Mouse (Mus musculus) liver, adult (tissue): ENCODE measurements at regions not wholly inside any gene's neighbourhood (a gene's known extent, or its start where the extent isn't known, plus 50 kb on each side); places are given as distances from the start of the nearest gene placed in this dataset.

Source experiments
- GATA4 ChIP-seq: IDR thresholded peaks from 2 replicates; pipeline ENCODE4 v1.6.1; 2014; ENCODE audit warnings: mild to moderate bottlenecking, low read length; ENCODE audit not compliant: insufficient replicate concordance

DNA sequence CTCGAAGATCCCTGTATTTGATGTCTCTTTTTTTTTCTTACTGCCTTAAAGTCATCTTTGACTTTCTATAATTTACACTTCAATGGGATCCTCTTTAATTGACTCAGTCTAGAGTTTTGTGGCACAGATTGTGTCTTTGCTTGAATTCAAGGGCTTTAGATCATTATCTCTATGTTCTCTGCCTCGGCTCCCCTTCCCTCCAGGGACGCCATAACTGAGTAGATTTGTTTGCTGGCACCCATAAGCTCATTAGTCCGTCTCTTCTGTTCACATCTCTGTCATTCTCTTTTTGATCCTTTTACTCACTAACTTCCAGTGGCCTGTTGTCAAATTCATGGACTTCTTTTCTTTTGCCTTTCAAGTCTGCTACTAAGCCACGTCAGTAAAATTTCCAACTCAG, 299.0 kb upstream of the 1700056E22Rik start:
- TF ChIP-seq GATA4, result no peak

DNA sequence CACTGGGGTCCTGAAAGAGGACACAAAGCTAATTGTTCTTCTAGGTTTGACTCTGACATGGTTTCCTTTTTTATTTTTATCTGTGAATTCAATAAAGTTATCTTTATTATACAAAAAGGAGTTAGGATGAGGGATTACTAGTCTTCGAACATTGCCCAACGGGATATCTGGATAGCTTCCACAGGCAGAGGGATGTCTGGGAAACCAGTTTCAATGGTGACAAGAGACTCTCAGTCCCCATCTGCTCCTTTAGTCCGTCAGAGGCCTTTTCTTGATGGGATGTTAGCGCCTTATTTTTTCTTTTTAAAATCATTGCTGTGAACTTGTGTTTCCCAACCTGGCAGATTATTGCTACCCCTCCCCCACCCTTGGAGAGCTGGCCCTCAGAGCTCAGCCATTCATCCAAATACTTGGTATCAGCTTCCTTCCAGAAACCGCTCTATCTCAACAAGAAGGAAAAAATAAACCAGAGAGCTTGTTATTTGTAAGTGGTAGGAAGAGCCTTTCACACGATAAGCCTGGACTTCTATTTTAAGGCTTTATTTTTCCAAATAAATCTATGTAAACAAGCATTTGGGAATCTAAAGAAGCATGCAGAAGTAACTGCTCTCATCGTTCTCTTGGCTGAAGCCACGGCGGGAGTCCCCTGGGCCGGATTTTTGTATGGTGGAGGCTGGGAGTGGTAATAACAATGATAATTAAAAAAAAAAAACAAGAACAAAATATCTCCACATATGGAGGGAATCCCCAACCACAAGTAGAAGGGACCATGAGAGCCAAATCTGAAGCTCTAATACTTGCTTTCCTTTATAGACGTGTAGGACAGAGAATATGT, 296.6 kb upstream of the 1700056E22Rik start:
- TF ChIP-seq GATA4, result peak; percentile 94

DNA sequence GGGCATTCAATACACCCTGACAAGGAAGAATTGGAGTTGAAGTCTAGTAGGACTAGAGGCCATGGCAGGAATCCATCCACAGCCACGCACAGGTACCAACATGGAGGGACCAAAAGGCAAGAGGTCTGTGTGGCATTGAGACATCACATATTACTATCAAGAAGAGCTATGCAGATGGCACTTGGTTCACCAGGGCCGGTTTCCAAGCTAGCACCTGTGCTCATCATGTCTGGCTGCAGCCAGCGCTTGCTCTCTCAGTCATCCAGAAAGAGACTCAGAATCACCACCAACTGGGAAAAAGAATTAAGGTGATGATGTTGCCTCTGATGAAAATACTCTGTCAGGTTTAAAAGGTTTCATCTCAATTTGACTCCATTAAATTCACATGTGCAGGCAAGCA, 292.1 kb upstream of the 1700056E22Rik start:
- no peak for TF ChIP-seq GATA4

DNA sequence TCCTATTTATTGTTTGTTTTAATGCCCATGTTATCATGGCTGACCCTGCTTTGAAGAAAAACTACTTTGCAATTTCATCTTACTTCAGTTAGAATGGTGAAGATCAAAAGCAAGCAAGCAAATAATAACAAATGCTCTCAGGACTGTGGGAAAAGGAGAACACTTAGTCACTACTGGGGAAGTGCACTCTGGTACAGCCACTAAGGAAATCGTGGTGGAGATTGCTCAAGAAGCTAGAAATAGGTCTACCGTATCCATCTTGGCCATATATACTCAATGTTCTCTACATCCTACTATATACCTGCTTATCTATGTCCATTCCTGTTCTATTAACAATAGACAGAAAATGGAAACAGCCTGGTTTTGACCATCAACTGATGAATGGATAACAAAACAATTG, 290.1 kb upstream of the 1700056E22Rik start:
- TF ChIP-seq GATA4, result no peak

DNA sequence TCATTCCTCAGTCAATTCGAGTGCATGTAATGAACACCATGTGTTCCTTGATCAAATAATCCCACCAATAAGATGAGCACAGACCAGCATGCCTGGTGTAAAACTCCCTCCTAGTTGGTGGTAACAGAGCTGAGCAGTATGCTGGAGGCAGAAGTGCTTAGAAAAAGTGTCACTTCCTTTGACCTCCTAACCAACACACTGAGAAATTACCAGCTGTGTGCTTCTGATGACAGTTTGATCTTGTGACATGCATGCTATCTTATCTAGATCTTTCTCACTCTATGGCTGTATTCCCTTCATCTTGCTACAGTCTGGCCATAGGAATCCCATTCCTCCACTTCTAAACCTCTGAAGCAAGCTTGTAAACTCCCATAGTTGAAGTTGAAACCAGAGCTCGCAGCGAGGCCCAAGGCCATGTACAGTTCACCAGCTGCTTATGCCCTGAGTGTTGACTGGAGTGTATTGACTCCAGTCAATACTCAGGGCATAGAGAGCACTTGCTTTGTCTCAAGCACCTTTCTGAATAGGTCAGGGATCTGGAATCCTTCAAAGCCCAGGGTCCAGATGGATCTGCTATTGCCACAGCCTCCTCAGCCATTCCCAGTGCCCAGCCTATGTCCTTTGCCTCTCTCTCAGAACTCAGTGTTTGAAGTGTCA, 286.5 kb upstream of the 1700056E22Rik start:
- TF ChIP-seq GATA4, result no peak

DNA sequence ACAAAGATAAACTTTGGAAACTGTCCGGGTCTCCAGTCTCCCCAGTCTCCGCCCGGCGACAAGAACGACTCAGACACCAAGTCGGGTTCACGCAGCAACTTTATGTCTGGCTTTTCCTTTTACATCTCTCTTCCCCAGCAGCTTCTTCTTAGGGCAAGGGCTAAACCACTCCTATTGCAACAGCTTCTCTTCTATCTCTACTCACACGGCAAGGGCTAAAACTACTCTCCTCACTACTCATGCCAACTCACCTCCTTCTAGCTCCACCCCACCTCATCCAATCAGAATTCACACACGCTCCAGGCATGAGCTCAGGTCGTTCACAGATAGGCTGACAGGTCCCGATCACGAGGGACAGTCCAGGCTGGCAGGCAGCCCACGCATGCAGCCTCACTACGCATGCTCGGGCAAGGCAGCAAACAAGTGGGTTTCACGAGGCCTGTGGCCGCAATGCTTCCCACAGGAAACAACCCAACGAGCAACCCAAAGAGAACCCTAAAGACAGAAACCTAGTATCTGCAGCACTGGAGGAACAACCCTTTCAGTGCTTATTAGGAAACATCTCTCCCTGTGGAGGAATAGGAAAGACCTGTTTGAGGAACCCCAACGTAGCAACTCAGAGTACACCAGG, 276.2 kb upstream of the 1700056E22Rik start:
- TF ChIP-seq GATA4, result no peak

DNA sequence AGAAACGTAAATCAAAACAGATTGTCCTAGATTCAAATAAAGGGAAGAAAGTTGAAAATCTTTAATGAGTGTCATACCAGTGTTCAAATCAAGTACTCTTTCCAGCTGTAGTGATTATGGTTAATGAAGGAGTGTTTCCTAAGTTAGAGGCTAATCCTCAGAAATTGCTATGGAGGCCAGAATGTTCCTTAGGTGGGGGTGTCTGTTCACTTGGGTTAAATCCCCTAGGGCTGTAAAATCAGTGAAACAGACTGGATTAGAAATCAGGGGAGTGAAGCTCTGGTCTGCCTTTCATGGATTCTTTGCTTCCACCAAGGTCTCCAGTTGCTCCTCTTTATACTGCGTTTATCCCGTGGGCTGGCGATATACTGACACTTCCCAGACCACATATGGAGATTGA, 270.7 kb upstream of the 1700056E22Rik start:
- no peak for TF ChIP-seq GATA4

DNA sequence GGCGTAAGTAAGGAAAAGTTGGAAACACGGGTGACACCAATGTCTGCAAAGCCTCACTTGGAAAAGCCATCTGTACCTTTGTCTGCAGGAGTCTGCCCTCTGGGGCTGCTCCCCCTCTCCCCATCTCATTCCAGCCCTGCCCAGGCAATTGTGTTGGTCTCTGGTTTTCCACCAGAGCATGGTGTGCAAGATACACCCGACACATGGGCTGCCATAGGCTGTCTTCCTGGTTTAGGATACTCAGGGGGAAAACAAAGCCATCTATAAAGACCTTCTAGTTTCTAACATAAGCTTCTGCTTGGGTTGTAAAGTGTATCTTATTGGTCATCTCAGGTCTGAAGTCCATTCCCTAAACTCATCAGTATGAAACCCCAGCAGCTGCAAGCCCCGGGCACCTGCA, 270.1 kb upstream of the 1700056E22Rik start:
- no peak for TF ChIP-seq GATA4

DNA sequence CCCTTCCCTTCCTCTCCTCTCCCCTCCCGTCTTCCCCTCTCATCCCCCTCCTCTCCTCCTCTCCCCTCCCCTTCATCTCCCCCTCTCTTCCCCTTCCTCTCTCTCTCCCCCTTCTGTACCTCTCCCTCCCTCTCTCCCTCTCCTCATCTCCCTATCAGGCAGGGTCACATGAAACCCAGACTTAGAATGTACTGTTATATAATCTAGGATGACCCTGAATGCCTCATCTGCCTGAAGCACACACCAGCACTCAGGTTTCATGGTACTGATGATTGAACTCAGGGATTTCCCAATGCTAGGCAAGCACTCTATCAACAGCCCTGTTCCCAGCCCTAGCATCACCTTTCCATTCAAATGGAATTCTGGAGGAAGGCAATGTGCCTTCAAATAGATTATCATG, 264.6 kb upstream of the 1700056E22Rik start:
- TF ChIP-seq GATA4, result no peak

DNA sequence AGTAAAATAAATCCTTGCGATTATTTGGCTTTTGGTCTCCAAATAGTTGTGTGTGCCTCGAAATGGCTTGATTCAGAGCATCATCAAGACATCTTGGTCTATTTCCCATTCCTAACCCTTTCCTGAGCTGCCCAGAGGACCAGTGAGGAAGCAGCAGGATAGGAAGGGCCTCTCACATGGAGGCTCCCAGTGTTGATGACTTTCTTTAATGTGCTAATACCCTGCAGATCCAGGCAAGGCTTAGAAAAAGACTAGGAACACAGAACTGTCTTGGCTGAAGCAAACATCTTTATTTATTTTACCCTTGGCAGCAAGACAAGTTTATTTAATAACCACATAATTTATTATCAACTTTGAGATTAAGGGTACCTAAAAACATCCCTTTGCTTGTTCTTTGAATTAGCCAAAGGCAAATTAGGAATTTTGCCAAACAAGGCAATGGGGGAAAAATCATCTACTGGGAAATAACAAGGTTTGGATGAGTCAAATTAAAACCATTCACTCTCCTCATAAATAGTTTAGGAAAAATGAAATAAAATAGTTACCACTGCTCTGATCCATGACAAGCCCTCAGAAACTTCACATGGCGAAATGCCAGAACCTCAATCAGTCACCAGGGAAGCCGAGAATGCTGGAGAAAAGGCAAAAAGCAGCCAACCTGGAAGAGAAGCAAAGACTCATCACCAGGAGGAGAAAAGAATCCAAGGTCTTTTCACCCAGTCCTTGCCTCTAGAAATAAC, 263.1 kb upstream of the 1700056E22Rik start:
- TF ChIP-seq GATA4, result no peak

DNA sequence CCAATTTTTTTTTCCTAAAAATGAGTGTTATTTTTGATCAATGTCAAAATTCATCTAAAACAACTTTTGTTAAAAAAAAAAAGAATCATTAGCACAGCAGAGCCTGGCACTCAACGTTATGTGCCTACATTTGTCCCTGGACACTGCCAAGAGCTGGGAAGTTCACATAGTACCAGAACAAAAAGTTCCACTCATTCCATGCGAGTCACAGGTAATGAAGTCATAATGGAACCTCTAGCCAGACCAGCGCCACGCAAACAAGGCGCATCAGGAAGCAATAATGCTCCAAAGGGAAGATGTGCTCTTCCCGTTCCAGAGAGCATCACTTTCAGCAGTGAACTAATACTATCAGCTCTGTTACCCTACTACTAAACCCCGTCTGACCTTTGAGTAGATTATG, 257.0 kb upstream of the 1700056E22Rik start:
- no peak for TF ChIP-seq GATA4

DNA sequence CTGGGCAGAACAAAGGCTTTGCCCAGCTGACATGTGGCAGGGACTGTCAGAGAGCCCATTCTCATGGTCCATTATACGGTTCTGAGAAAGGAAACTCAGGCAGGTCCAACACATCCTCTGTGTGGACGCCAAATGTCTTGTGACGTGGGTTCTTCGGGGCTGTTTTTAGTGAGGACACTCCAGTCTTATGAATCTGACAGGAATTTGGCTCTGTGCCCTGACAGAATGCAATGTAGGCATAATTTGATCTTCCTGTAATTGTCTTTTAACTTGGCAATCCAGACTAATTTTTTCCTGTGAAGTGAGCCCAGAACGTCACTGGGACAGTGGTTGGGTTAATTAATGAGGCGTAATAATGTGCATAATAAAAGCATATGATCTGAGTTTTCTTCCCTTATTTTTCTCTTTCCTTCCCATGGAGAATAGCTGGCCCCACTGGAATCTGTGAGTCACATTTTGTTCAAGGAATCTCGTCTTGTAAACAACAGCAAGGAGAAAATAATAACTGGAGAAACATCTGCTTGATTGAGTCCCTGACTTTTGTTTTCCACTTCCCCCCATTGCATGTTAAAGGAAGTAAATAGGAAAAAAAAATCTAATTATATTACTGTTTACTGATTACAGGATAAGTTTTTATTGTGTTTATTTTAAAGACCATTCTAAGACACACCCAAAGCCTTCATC, 255.8 kb upstream of the 1700056E22Rik start:
- peak; percentile 67; the same call in 1 of the 2 replicates for TF ChIP-seq GATA4

DNA sequence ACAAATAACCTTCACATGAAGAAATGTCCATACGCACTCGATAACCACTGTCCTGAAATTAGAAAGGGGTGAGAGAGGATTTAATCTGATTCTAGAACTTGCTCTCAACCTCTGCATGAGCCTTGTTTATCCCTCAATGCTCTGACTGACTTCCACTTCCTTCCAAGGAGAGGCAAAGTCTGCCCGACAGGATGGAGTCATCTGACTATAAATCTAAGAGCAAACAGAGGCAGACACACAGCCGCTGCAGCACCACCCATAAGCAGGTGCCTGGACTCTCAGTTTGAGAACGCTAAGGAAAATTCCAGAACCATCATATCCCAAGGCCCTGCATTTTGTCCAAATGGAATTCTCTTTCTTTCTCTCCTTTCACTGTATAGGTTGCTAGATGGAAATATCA, 247.7 kb upstream of the 1700056E22Rik start:
- TF ChIP-seq GATA4, result no peak

DNA sequence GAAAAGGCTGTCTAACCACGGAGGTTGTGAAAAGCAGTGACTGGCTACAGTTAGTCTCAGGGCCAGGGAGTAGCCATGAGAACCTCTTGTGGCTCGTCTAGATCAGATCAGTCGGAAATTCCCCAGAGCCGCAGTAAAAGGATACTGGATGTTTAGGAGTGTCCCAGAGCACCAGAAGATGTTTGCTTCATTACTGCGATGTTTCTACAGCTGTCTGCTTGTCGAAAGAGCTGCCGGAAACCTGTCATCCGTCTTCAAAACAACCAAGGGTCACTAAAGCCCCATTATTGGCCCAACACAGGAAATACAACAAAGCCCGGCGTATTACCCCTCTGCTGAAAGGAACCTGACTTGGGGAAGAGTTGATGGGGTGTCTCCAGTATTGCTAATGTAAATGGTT, 245.2 kb upstream of the 1700056E22Rik start:
- TF ChIP-seq GATA4, result no peak

DNA sequence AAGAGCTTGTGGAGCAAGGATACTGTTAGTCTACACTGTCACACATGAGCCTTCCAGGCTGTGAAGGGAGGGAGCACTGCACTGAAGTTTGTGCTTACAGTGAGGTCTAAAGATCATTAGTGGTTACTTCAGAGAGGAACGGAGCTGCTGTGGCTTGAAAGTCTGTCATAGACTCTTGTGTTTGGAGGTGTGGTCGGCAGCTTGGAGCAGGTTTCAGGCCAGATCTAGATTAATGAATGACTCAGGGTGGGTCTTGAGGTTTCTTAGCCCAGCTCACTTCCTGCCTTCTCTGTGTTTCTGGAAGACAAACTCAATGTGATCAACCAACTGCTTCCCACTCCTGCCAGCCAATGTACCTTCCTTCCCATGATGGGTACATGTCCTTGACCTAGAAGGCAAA, 242.9 kb upstream of the 1700056E22Rik start:
- TF ChIP-seq GATA4, result no peak
